Mouse (Mus musculus) neutrophil, adult 65 days (primary cell): ENCODE data around the gene Gm49387. TPM values are rescaled to one million over a fixed set of nuclear protein-coding genes. Genes with fewer than 3 reads are reported as not detected.

Experiments used
- total RNA-seq: library from RNA; stranded (reverse); gene quantifications from 2 replicates; pipeline ENCODE4 v1.2.4, GENCODE M21; 2023

Gm49387 gene
- not detected in 2 replicates for total RNA-seq

GRCm38 (mm10) chr14:31640346-31640889 is at the start of gene Gm49387:
Gene Gm49387, minus strand, starts transcription at chr14:31640878.

GRCm38 (mm10) chr14:31640890-31641505 is 320 bp upstream of the Gm49387 start, which contains the start of the genes Btd and Hacl1:
Gene Btd, plus strand, starts transcription at chr14:31641028.
Gene Hacl1, minus strand, starts transcription at chr14:31641286.

GRCm38 (mm10) chr14:31591243-31591642 is 49.4 kb downstream of the Gm49387 start, which contains the start of gene Colq:
Gene Colq, minus strand, starts transcription at chr14:31591343.

Other genes starting within 250 kb of the Gm49387 start
- gene Sh3bp5, start 204.8 kb downstream of the Gm49387 start, total RNA-seq, result 116 and 118 TPM in 2 replicates
- 50.2 and 62.8 TPM in 2 replicates for gene Eaf1, start 146.5 kb downstream of the Gm49387 start, total RNA-seq
- gene Mettl6, start 145.8 kb downstream of the Gm49387 start, total RNA-seq, result 67.6 and 85.9 TPM in 2 replicates
- not detected in 2 replicates for gene Colq, start 49.5 kb downstream of the Gm49387 start, total RNA-seq
- gene Btd, start 150 bp upstream of the Gm49387 start, total RNA-seq, result 6.5 and 8.1 TPM in 2 replicates
- gene Hacl1, start 408 bp upstream of the Gm49387 start, total RNA-seq, result 7.1 and 8.9 TPM in 2 replicates
- gene Ankrd28, start 189.8 kb upstream of the Gm49387 start, total RNA-seq, result 56.5 and 95.0 TPM in 2 replicates